Mouse (Mus musculus): ENCODE data around the gene Sgpp1. TPM values are rescaled to one million over a fixed set of nuclear protein-coding genes. Genes with fewer than 3 reads are reported as not detected.
"Not testable (repeated sequence)": the region's sequence is repeated elsewhere in the genome, so short reads cannot be mapped to it uniquely, and the experiment has no call there.

The Sgpp1 gene
- polyA plus RNA-seq, 1 experiment: 25.1 TPM

DNA sequence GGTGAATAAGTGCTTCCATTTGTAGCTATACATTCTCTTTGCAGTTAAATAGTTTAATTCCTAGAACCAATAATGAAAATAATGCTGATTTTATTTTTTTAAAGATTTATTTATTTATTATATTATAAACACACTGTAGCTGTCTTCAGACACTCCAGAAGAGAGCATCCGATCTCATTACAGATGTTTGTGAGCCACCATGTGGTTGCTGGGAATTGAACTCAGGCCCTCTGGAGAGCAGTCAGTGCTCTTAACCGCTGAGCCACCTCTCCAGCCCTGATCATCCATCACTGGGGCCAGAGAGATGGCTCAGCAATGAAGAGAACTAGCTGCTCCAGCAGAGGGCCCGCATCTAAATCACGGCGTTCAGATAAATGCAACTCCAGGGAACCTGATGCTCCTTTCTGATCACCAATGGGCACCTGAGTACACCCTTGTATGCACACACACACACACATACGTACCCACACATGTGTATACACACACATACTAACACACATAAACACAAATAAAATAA is 3.5 kb downstream of the Sgpp1 start:
- DNase-seq (ENCODE audit: low spot score): no peak

DNA sequence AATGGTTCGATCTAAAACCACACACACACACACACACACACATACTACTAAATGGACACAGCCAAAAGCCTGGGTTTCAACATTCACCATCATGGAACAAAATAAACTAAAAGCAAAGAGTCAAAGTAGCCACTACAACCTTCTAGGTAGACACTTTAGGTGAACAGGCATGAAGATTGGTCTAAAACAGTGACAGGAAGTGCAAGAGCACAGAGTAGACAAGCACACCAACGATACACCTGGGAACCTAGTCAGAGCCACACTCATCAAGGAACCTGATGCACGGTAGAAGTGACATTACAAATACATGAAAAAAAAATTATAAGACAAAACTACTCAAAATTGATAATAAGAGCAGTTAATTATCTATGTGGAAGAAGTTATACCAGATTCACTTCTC is 4.0 kb downstream of the Sgpp1 start:
- no peak for DNase-seq (ENCODE audit: low spot score)

DNA sequence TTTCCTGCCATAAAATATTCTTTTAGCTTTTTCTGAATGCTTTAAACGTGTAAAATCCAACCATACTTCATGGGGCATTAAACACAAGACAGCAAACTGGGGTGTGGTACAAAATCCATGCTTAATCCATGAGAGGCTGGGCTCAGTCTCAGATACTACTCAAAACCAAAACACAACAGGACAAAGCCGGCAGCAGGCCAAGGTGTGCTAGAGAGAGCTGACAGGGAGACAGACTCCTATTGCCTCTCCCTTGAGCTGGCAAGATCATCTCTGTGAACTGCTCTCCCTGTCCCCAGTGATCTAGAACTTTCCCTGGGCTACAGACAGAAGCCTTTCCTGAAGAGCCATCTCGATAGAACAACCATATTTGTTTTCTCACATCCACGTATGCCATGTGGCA is 5.1 kb downstream of the Sgpp1 start:
- no peak for DNase-seq (ENCODE audit: low spot score)

GRCm38 (mm10) chr12:75729876-75730275 is 5.7 kb downstream of the Sgpp1 start:
- DNase-seq (ENCODE audit: low spot score): no peak

GRCm38 (mm10) chr12:75727333-75728125 is 8.0 kb downstream of the Sgpp1 start:
- no peak for DNase-seq (ENCODE audit: low spot score)

- no peak for DNase-seq (ENCODE audit: low spot score)
Observed at GRCm38 (mm10) chr12:75726349-75726861, 9.1 kb downstream of the Sgpp1 start.

DNA sequence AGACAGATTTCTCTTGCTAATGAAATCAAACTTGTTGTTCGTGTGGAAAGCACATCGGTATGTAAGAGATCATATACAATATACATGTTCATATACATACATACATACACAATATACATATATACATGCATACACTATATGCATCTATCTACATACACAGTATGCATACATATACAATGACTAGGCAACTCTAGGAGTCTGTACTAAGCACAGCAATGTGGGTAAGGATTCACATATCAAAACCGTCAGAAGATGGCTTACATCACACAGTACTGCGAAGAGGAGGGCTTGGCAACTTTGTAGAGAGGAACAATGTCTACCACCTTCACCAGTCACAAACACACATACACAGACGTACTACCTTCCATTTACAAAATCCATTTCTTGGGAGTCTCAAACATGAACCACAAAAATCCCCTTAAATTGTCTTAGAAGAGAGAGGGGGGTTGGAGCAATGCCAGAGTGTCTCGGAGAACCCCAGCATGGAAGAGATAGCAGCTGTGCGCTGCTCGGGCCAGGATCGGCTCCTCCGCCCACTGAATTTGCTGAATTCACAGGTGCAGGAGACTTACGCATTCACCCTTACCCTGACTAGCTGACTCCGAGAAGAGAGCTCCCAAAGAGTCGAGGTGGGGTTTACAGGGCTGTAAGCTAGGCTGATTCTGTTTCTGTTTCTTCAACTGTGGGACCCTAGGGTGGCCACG is 10.8 kb downstream of the Sgpp1 start:
- no peak for DNase-seq (ENCODE audit: low spot score)

DNA sequence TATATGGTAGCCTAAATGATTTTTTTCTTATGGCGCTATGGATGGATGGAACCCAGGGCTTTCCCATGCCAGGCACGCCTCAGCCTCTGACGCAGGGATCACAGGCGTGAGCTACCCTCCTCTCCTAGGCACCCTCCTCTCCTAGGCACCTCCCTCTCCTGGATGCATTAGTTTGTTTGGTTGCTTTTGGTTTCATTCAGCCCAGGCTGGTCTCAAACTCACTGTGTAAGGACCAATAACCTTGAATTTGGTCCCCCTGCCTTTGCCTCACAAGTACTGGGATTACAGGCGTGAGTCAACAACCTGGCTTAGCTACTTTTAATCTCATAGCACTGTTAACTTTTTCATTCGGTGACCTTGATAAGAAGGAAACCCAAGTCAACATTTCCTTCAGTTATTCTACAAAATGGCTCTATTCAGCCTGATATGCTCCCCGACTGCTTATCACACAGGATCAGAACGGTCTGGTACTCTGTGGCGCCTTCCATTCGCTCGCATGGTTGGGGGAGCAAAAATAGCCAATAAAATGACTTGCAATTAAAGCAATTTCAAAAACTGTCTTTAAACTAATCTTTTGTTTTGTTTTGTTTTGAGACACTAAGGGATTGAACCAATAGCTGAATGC is 11.6 kb downstream of the Sgpp1 start:
- DNase-seq (ENCODE audit: low spot score): no peak

DNA sequence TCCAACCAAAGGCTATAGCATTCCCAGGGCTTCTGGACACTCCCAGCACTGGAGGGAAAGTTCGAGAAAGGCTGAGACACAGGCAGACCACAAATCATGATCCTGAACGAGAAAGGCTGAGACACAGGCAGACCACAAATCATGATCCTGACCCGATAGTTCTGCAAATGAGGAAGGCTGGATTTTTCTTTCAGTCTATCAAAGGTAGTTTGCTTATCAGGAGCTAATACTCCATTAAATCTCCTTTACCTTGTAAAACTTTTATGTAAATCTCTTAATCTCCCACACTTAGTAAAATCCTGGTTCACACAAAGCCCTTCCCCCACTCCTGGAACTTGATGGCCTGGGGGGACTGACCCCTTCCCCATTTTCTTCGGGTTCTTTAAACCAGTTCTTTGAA is 13.6 kb downstream of the Sgpp1 start:
- no peak for DNase-seq (ENCODE audit: low spot score)

DNA sequence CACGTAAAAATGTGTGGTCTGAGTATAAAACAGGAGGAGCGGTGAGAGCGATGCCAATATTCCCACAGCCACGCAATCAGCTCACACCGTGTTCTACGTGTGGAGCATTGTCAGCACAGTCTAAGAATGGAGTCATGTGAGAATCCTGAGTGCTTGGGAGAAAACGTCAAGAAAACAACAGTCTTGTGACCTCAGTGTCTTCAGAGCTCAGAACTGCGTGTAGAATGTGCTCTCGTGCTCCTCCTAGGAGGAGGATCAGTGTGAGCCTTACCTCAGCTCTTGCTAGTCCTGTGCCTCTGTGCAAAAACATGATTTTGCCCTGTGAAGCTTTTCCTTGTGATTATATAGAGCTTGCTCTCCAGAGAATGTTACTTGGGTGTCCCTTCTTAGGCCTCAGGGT is 14.5 kb downstream of the Sgpp1 start:
- no peak for DNase-seq (ENCODE audit: low spot score)

GRCm38 (mm10) chr12:75713596-75713995 is 21.9 kb downstream of the Sgpp1 start:
- DNase-seq (ENCODE audit: low spot score): no peak

GRCm38 (mm10) chr12:75712905-75713304 is 22.6 kb downstream of the Sgpp1 start:
- DNase-seq (ENCODE audit: low spot score): not testable (repeated sequence)

DNA sequence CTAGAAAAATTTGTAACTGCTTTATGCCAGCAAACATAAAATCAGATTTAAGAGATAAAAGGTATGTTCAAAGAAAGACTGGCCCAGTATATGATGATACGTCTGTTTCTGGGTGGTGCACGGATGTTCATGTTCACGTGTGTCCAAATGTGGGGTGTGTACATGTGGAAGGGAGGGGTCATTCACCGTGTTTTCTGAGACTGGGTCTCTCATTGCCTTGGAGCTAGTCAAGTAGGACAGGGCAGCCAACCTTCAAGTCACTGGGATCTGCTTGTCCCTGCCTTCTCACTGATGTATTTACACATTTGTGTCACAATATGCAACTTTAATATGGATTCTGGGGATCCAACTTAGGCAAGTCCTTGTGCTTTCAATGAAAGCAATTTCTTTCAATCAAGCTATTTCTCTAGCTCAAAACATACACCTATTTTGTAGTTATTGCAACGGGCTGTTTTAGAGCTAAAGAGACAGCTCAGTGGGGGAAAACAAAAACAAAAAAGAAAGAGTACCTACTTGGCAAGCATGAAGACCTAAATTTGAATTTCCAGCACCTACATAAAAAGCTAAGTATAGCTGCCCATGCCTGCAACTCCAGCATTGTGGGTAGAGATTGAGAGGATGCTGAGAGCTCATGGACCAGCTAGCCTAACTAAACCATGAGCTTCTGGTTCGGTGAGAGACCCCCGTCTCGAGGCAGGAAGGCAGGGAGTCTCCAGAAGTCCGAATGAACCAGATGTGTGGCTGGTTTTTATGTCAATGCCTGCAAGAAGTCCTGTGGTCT is 24.7 kb downstream of the Sgpp1 start:
- DNase-seq (ENCODE audit: low spot score): no peak

DNA sequence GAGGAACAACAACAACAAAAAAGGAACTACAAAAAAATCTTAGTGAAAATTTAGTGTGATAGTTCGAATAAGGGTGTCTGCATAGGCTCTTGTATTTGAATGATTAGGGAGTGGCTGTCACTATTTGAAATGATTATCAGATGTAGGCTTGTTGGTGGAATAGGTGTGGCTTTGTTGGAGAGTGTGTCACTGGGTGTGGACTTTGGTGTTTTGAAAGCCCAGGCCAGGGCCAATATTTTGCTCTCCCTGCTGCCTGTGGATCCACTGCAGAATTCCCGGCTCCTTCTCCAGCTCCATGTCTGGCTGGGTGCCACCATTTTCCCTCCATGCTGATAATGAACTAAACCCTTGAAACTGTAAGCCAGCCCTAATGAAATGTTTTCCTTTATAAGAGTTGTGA is 26.0 kb downstream of the Sgpp1 start:
- DNase-seq (ENCODE audit: low spot score): no peak

GRCm38 (mm10) chr12:75706670-75707069 is 28.9 kb downstream of the Sgpp1 start:
- no peak for DNase-seq (ENCODE audit: low spot score)

- DNase-seq (ENCODE audit: low spot score): no peak
Observed at GRCm38 (mm10) chr12:75702739-75703122, 32.8 kb downstream of the Sgpp1 start.

DNA sequence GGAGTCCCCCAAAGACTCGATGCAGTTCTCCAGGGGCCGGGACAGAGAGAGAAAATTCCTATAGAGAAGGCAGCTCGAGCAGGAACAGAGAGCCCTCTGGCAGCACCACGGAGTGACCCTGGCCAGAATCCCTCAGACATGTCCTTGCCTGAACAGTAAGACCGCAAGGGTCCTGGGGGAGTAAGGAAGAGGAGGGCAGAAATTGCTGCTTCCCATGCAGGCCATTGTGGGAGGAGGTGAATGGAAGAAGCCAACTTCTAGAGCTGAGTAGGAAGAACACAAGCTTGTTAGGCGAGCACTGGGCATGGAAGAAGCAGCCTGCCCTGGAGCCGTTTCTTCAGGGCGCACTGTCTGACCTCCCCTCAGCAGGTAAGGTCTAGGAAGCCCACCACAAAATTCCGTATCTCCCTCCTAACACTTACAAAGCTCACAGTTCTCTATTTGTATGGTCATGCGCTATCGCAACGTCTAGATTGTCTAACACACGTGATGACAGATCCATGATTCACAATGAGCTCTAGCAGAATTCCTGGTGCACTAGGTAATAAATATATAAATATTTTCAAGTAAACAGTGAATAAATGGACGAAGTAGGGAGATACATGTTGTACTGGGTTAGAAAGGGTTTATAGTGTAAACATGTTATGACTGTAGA is 33.3 kb downstream of the Sgpp1 start:
- DNase-seq (ENCODE audit: low spot score): no peak

- DNase-seq (ENCODE audit: low spot score): no peak
Observed at GRCm38 (mm10) chr12:75701173-75702083, 34.1 kb downstream of the Sgpp1 start.

- DNase-seq (ENCODE audit: low spot score): no peak
Observed at GRCm38 (mm10) chr12:75698692-75699091, 36.8 kb downstream of the Sgpp1 start.

DNA sequence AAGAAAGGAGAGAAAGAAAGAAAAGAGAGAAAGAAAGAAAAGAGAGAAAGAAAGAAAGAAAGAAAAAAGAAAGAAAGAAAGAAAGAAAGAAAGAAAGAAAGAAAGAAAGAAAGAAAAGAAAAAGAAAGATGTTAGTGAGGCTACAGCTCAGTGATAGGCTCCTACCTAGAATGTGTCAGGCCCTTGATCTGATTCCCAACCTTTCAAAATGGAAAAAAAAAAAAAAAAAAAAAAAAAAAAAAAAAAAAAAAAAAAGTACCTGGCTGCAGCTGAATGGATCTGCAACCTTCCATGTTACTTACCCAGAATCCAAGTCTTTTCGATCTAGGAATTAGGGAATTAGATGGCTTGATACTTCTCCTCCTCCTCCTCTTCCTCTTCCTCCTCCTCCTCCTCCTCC is 39.7 kb downstream of the Sgpp1 start:
- DNase-seq (ENCODE audit: low spot score): not testable (repeated sequence)

All from urinary bladder, adult 2 months (tissue).